Mouse (Mus musculus): ENCODE measurements around the gene Rag2. TPM values are rescaled to one million over a fixed set of nuclear protein-coding genes. Genes with fewer than 3 reads are reported as not detected.

Gene Rag2
- polyA plus RNA-seq, 1 experiment from 2014 or later, result 0.06 TPM

DNA sequence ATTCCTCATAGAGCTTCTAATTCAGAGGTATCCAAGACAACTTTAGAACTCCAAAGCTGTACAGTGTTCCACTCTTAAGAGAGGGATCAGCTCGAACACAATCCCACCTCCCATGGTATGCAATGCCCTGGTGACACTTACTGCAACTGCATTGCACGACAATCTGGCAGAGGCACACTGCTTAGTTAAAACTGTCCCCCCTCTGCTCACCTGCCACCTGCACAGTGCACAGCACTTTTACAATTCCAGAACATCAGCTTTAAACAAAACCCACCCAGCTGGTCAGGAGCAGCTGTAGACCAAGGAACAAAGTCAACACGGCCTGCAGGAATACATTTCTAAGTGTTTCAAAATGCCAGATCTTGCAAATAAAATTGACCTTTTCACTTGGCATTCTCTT lies 3.6 kb upstream of the Rag2 start:
- Histone ChIP-seq H3K4me2 (ENCODE audit: low read depth, low read length) (no peak overlapping the region), H3K27ac (ENCODE audit: low read length) (no peak overlapping the region), H3K9ac (ENCODE audit: low read depth, low read length) (no peak overlapping the region), H3K27me3 (replicated peaks; ENCODE audit: control insufficient read depth, insufficient read depth, low read length) (no peaks in the 10 kb centered on the region), H3K4me3 (ENCODE audit: low read length) (no peak overlapping the region), H3K4me1 (ENCODE audit: control insufficient read depth, insufficient read depth, low read length) (no peaks in the 10 kb centered on the region), H3K36me3 (ENCODE audit: control insufficient read depth, insufficient read depth, low read length) (no peaks in the 10 kb centered on the region), H3K9me3 (ENCODE audit: control insufficient read depth, low read length) (no peaks in the 10 kb centered on the region)
- 63% methylated on average over 3 of the region's 3 CpGs for WGBS
- ATAC-seq, result no peak

DNA sequence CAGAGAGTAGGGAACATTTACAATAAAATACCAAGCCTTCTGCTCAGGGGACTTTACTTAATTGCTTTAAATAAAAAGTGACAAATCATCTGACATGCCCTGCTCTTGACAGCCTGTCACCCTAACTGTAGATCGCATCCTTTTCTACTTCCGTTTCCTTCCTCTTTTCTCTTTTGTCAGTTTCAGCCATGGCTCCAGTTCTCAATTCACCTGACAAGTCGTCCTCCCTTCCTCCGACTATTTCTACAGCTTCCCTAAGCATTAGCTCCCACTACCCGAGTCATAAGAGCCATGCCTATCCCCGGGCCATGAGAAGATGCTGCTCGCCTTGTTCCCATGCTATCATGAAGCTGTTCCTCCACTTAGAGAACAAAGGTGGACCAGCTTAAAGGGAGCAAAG lies 2.9 kb upstream of the Rag2 start:
- no peak overlapping the region for H3K9ac ChIP-seq (ENCODE audit: low read depth, low read length)
- H3K4me3 ChIP-seq (ENCODE audit: low read length), result no peak overlapping the region
- H3K4me1 ChIP-seq (ENCODE audit: control insufficient read depth, insufficient read depth, low read length), result no peaks in the 10 kb centered on the region
- no peaks in the 10 kb centered on the region for H3K27me3 ChIP-seq (replicated peaks; ENCODE audit: control insufficient read depth, insufficient read depth, low read length)
- no peaks in the 10 kb centered on the region for H3K36me3 ChIP-seq (ENCODE audit: control insufficient read depth, insufficient read depth, low read length)
- 78% methylated on average over 7 of the region's 7 CpGs for WGBS
- no peak overlapping the region for H3K4me2 ChIP-seq (ENCODE audit: low read depth, low read length)
- no peak overlapping the region for H3K27ac ChIP-seq (ENCODE audit: low read length)
- H3K9me3 ChIP-seq (ENCODE audit: control insufficient read depth, low read length), result no peaks in the 10 kb centered on the region
- ATAC-seq, result no peak

DNA sequence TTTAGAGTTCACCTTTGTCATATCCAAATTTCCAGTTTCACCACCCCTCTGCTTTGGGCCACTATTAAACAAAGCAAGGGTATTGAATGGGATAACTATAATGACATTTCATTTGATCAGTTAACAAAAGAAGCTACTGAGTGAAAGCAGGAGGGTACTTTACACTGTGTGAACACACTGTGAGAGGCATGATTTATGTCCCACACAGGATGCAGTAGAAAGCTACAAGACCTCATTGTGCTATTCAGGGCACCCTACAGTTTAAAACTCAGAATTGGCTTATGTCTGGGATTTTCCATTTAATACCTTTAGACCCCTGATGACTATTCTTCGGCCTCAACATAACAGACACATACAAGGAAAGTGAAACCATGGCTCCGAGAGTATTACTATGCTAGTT lies 1.5 kb upstream of the Rag2 start:
- Histone ChIP-seq H3K4me1 (ENCODE audit: control insufficient read depth, insufficient read depth, low read length) (no peaks in the 10 kb centered on the region), H3K4me3 (ENCODE audit: low read length) (no peak overlapping the region), H3K9me3 (ENCODE audit: control insufficient read depth, low read length) (no peaks in the 10 kb centered on the region), H3K9ac (ENCODE audit: low read depth, low read length) (no peak overlapping the region), H3K27me3 (replicated peaks; ENCODE audit: control insufficient read depth, insufficient read depth, low read length) (no peaks in the 10 kb centered on the region), H3K36me3 (ENCODE audit: control insufficient read depth, insufficient read depth, low read length) (no peaks in the 10 kb centered on the region), H3K27ac (ENCODE audit: low read length) (no peak overlapping the region), H3K4me2 (ENCODE audit: low read depth, low read length) (no peak overlapping the region)
- 89% methylated on average over 2 of the region's 2 CpGs for WGBS
- ATAC-seq, result no peak

DNA sequence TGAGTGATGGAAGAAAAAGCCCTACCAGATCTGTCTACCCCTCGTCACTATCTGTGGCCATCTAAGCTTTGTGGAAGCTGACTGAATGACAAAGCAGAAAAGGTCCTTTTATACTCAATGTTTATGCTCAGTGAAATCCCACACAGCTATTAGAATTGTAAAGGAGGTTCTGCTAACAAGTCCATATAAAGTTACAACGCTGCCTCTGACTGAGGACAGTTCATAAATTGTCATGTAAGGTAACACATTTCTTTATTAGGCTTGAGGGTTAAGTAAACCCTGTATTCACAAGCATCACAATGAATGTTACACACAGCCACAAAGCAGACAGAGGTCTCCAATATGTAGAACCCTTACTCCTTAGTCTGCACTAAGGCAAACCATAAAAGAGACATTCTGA lies 507 bp upstream of the Rag2 start:
- Histone ChIP-seq H3K4me1 (ENCODE audit: control insufficient read depth, insufficient read depth, low read length) (no peaks in the 10 kb centered on the region), H3K9ac (ENCODE audit: low read depth, low read length) (no peak overlapping the region), H3K27ac (ENCODE audit: low read length) (no peak overlapping the region), H3K4me2 (ENCODE audit: low read depth, low read length) (no peak overlapping the region), H3K9me3 (ENCODE audit: control insufficient read depth, low read length) (no peaks in the 10 kb centered on the region), H3K27me3 (replicated peaks; ENCODE audit: control insufficient read depth, insufficient read depth, low read length) (no peaks in the 10 kb centered on the region), H3K36me3 (ENCODE audit: control insufficient read depth, insufficient read depth, low read length) (no peaks in the 10 kb centered on the region), H3K4me3 (ENCODE audit: low read length) (no peak overlapping the region)
- 64% methylated on average over 2 of the region's 2 CpGs for WGBS
- no peak for ATAC-seq

DNA sequence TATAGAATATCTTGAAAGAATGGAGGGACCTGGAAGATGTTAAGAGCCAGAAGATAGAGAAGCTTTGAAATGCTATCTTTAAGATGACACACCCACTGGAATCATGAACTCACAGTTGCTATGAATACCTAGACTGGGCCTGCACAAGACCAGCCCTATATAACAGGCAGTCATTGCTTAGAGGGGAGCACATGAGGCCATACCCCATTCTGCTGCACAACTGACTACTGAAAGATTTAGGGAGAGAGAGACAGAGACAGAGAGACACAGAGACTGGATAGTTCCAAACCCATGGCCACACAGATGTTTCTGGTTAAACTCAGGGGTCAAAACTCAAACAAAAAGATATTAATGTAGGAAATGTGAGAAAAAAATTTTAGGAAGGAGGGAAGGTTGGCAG lies 2.7 kb downstream of the Rag2 start:
- no peak for ATAC-seq

DNA sequence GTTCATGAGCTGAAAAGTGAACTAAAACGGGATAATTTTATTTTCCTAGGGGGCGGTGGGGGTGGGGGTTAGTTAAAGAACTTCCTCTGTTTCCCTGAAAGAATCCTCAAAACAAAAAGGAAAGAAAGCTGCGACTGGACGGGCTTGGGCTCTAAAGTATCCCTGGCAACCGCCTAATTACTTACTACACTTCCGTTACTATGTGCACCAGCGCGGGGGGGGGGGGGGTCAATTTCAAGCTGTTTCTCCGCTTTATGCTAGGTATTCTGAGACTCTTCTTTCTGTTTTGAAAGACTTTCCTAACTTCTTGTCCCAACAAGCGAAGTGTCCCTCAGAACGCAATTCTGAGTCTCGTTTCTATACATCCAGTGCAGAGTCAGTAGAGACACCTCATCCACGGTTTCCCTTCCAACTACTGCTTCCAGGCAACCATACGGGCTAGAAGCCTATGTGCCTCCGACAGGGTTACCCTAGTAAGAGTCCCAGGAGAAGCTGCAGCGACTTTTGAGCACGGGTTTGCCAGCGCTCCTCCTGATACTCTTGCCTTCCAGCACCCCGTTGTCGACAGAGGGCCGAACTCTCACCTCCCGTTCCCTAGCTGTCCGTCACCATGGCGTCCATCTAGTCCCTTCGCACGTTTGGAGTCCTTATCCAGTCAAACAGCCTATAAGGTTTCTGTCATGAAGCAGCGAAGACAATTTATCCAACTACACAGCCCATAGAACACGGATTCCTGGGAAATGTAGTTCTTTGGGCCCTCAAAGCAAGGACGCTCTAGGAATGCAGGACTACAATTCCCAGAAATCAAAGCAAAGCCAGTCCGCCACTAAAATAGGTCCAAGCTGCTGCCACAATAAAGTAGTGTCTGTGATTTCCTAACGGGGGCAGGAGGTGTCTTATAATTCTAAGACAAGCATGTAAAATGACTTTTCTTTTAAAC lies 4.0 kb downstream of the Rag2 start:
- H3K4me3 ChIP-seq (ENCODE audit: low read length), result peak overlapping the region; percentile 78

More for the DNA sequence above, 2.7 kb downstream of the Rag2 start:
- no peaks in the 10 kb centered on the region for H3K4me1 ChIP-seq (ENCODE audit: control insufficient read depth, insufficient read depth, low read length)
- no peaks in the 10 kb centered on the region for H3K27me3 ChIP-seq (replicated peaks; ENCODE audit: control insufficient read depth, insufficient read depth, low read length)
- no peaks in the 10 kb centered on the region for H3K9me3 ChIP-seq (ENCODE audit: control insufficient read depth, low read length)
- no peak overlapping the region for H3K4me3 ChIP-seq (ENCODE audit: low read length)
- H3K36me3 ChIP-seq (ENCODE audit: control insufficient read depth, insufficient read depth, low read length), result no peaks in the 10 kb centered on the region
- no peak overlapping the region for H3K9ac ChIP-seq (ENCODE audit: low read depth, low read length)
- H3K4me2 ChIP-seq (ENCODE audit: low read depth, low read length), result no peak overlapping the region
- no peak overlapping the region for H3K27ac ChIP-seq (ENCODE audit: low read length)

DNA sequence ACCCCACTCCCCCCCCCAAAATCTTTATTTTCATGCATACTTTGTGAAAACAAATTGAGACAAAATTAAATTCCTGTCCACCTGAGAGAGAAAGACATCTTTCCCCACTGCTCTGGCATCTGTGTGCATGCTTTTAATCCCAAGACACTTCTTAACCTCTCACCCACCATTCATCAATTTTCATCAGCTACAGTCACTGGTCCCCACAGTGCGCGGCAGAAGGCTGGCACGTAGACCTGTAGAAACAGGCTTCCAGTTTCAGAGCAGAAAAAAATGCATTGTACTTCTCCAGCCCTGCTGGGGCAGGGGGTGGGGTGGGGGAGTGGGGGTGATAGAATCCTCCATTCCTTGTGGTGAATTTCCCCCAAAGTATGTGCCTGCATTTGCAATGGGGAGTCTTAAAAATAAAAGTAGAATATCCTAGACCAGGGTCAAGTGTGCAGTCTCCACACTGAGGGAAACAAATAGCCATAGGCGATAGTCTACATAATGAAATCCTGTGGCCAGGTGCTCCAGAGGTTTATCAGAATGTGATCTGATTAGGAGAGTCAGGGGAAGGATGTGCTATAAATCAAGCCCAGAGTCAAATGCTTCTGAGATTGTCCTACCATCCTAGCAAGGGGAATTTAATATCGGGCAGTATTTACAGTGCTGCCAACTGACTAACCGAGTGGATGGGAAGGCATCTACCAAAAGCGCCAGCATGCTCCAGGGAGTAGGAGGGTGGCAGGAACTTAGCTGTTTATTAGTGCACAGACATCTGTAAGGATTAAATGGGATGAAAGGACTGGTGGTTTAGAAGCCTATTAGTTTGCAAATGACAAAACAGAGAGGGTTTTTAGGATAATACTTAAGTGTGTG lies 14.7 kb downstream of the Rag2 start:
- H3K4me3 ChIP-seq (ENCODE audit: low read length), result no peak overlapping the region
- H3K27me3 ChIP-seq (replicated peaks; ENCODE audit: control insufficient read depth, insufficient read depth, low read length), result no peaks in the 10 kb centered on the region
- WGBS, result 54% methylated on average over 7 of the region's 7 CpGs
- no peaks in the 10 kb centered on the region for H3K36me3 ChIP-seq (ENCODE audit: control insufficient read depth, insufficient read depth, low read length)
- H3K9ac ChIP-seq (ENCODE audit: low read depth, low read length), result no peak overlapping the region
- no peaks in the 10 kb centered on the region for H3K9me3 ChIP-seq (ENCODE audit: control insufficient read depth, low read length)
- no peak for ATAC-seq
- no peak overlapping the region for H3K4me2 ChIP-seq (ENCODE audit: low read depth, low read length)
- H3K27ac ChIP-seq (ENCODE audit: low read length), result no peak overlapping the region
- H3K4me1 ChIP-seq (ENCODE audit: control insufficient read depth, insufficient read depth, low read length), result no peaks in the 10 kb centered on the region

More for the DNA sequence above, 4.0 kb downstream of the Rag2 start:
- H3K27ac ChIP-seq (ENCODE audit: low read length), result peak overlapping the region; percentile 83
- no peaks in the 10 kb centered on the region for H3K36me3 ChIP-seq (ENCODE audit: control insufficient read depth, insufficient read depth, low read length)
- H3K4me2 ChIP-seq (ENCODE audit: low read depth, low read length), result peak overlapping the region; percentile 55
- no peaks in the 10 kb centered on the region for H3K27me3 ChIP-seq (replicated peaks; ENCODE audit: control insufficient read depth, insufficient read depth, low read length)
- ATAC-seq, result peak; percentile 100
- H3K9ac ChIP-seq (ENCODE audit: low read depth, low read length), result peak overlapping the region; percentile 80
- no peaks in the 10 kb centered on the region for H3K9me3 ChIP-seq (ENCODE audit: control insufficient read depth, low read length)
- no peaks in the 10 kb centered on the region for H3K4me1 ChIP-seq (ENCODE audit: control insufficient read depth, insufficient read depth, low read length)
- 1% methylated on average over 31 of the region's 31 CpGs for WGBS

DNA sequence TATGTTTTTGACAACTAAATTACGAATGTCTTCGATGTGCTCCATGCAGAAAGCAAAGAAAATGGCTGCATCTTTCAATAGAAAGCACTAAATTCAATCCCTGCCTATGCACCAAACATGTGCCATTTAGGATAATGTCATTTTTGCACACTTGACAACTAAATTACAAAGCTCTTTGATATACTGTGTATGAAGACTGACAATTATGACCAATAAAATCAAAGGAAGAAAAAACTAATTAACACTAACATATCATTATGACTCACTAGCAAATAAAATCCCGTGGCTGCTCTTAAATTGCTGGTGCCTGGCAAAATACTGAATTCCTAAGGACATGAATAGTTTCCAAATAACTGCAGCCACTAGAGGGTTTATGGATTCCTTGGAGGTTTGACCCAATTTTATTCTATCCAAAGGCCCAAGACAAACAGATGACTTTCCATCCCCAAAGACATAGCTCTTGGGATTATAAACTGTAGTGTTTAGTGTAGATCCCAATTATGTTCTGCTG lies 15.4 kb downstream of the Rag2 start:
- Histone ChIP-seq H3K4me2 (ENCODE audit: low read depth, low read length) (no peak overlapping the region), H3K4me3 (ENCODE audit: low read length) (no peak overlapping the region), H3K9ac (ENCODE audit: low read depth, low read length) (no peak overlapping the region), H3K36me3 (ENCODE audit: control insufficient read depth, insufficient read depth, low read length) (no peaks in the 10 kb centered on the region), H3K9me3 (ENCODE audit: control insufficient read depth, low read length) (no peaks in the 10 kb centered on the region), H3K27me3 (replicated peaks; ENCODE audit: control insufficient read depth, insufficient read depth, low read length) (no peaks in the 10 kb centered on the region), H3K4me1 (ENCODE audit: control insufficient read depth, insufficient read depth, low read length) (no peaks in the 10 kb centered on the region), H3K27ac (ENCODE audit: low read length) (no peak overlapping the region)
- 69% methylated on average over 3 of the region's 3 CpGs for WGBS
- ATAC-seq, result no peak

DNA sequence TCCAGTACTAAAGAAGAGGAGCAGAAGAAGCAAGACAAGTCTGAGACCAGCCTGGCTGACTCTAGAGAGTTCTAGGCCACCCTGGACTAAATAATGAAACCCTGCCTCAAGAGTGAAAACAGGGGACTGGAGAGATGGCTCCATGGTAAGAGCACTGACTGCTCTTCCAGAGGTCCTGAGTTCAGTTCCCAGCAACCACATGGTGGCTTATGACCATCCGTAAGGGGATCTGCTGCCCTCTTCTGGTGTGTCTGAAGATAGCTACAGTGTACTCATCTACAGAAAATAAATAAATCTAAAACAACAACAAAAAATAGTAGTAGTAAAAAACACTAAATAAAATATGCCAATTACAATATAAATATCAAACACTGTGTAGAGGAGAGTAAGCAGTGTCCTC lies 21.3 kb downstream of the Rag2 start:
- Histone ChIP-seq H3K9me3 (ENCODE audit: control insufficient read depth, low read length) (no peaks in the 10 kb centered on the region), H3K4me2 (ENCODE audit: low read depth, low read length) (no peak overlapping the region)
- 86% methylated on average over 1 of the region's 1 CpGs for WGBS

More for the DNA sequence above, 21.3 kb downstream of the Rag2 start:
- ATAC-seq, result no peak
- Histone ChIP-seq H3K4me3 (ENCODE audit: low read length) (no peak overlapping the region), H3K36me3 (ENCODE audit: control insufficient read depth, insufficient read depth, low read length) (no peaks in the 10 kb centered on the region), H3K4me1 (ENCODE audit: control insufficient read depth, insufficient read depth, low read length) (no peaks in the 10 kb centered on the region), H3K27me3 (replicated peaks; ENCODE audit: control insufficient read depth, insufficient read depth, low read length) (no peaks in the 10 kb centered on the region), H3K9ac (ENCODE audit: low read depth, low read length) (no peak overlapping the region), H3K27ac (ENCODE audit: low read length) (no peak overlapping the region)

All from intestine, embryonic 16.5 days (tissue).